Mouse (Mus musculus) ES-Bruce4 (cell line): ENCODE results near the gene Nudt14. TPM values are rescaled to one million over a fixed set of nuclear protein-coding genes. Genes with fewer than 3 reads are reported as not detected.

Source experiments
- H3K27ac ChIP-seq: 2 replicates; pipeline ENCODE4 v1.5.1; 2012; ENCODE audit warnings: low read length, inconsistent platforms; ENCODE audit not compliant: insufficient read depth
- H3K27me3 ChIP-seq: 2 replicates; pipeline ENCODE4 v1.6.1; 2012; ENCODE audit warnings: mild to moderate bottlenecking, low read length, inconsistent platforms; ENCODE audit not compliant: control insufficient read depth, poor library complexity, insufficient read depth, severe bottlenecking
- H3K36me3 ChIP-seq: 2 replicates; pipeline ENCODE4 v1.6.1; 2012; ENCODE audit warnings: inconsistent platforms, mild to moderate bottlenecking, low read length, moderate library complexity; ENCODE audit not compliant: control insufficient read depth, poor library complexity, insufficient read depth, severe bottlenecking
- H3K4me1 ChIP-seq: one replicate; pipeline ENCODE4 v1.8.1; 2011; ENCODE audit warnings: low read length; ENCODE audit not compliant: control insufficient read depth, insufficient read depth
- H3K4me3 ChIP-seq: 2 replicates; pipeline ENCODE4 v1.5.1; 2011; ENCODE audit warnings: low read depth, mild to moderate bottlenecking, low read length
- H3K9ac ChIP-seq: 2 replicates; pipeline ENCODE4 v1.6.1; 2012; ENCODE audit warnings: low read depth, mild to moderate bottlenecking, inconsistent platforms; ENCODE audit not compliant: poor library complexity, severe bottlenecking
- H3K9me3 ChIP-seq: replicated peaks from 2 replicates; pipeline ENCODE4 v1.6.1; 2012; ENCODE audit warnings: mild to moderate bottlenecking, low read length, inconsistent platforms; ENCODE audit not compliant: control insufficient read depth, poor library complexity, insufficient read depth, severe bottlenecking
- CTCF ChIP-seq: IDR thresholded peaks from one replicate; pipeline ENCODE4 v1.8.1; 2011; ENCODE audit warnings: low read depth, low read length
- EP300 ChIP-seq: IDR thresholded peaks from 2 replicates; pipeline ENCODE4 v1.6.1; 2011; ENCODE audit warnings: low read depth, low read length; ENCODE audit not compliant: insufficient read depth
- POLR2A ChIP-seq: IDR thresholded peaks from one replicate; pipeline ENCODE4 v1.8.1; 2011; ENCODE audit warnings: low read length; ENCODE audit not compliant: insufficient read depth
- polyA plus RNA-seq: library from polyadenylated mRNA; stranded (reverse); fragments of >200 nt; gene quantifications from 2 replicates; pipeline ENCODE4 v1.2.4, GENCODE M21; 2011; ENCODE audit warnings: low read depth; ENCODE audit not compliant: missing spikeins, insufficient read depth, insufficient read length

The Nudt14 gene
- polyA plus RNA-seq, 1 experiment: 48.8 TPM

DNA sequence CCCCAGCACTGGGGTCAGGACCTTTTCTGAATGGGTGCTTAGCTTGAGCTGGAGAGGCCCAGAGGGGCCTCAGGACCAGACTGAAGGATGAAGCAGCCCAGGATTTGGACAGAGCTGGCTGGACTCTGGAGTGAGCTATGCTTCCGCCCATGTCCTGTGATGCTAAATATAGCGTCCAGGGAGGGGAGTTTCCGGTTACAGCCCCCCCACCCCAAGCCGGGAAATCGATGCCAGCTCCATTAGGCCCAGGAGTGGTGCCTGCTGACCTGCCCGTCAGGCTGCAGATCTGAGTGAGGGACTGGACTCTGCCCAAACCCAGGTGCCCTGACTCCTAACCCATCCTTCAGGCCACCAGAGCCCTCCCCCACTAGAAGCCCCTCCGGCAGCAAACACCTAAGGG, 9.3 kb downstream of the Nudt14 start:
- H3K9me3 ChIP-seq: no peaks in the 10 kb centered on the region
- H3K27ac ChIP-seq: no peak overlapping the region
- no peak overlapping the region for H3K9ac ChIP-seq
- no peaks in the 10 kb centered on the region for H3K27me3 ChIP-seq
- TF ChIP-seq POLR2A (no peak), EP300 (no peak), CTCF (no peak)
- H3K4me3 ChIP-seq: no peak overlapping the region
- H3K36me3 ChIP-seq: no peaks in the 10 kb centered on the region
- peaks cover 4% of the 10 kb centered on the region for H3K4me1 ChIP-seq

DNA sequence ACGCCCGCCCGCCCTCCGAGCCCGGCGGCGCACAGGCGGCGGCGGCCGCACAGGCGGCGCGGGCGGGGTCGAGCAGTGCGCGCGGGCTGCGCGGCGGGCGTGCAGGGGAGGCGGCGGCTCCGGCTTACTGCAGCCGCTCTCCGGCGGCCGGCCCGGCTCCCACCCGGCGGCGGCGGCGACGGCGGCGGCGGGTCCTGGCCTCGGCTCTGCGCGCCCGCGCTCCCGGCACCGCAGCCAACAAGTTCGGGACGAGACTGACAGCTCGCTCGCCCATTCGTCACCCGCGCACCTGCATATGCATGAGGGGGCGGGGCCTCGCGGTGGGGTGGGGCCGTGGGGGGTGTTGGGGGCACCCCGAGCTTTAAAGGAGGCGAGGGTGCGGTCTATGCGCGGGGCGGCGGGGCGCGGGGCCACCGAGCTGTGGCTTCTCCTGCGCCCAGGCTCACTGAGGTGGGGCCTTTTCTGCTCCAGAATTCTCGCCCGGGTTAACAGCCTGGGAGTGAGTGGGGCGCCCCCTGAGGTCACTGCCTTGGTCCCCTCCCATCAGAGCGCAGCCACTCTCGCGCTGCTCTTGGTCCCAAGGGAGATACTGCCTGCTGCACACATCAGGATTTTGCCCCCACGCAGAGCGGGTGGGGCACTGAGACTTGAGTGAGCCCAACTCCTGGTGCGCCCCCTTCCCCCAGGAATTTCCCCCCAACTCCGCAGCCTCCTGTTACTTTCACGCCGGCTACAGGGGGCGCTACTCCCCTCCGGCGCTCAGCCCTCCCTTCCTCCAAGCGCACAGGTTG, 12.2 kb downstream of the Nudt14 start, which contains the start of gene Jag2:
Jag2 (minus strand) TSS at position 215 of the 791 bp plus-strand sequence.
- peak within 1 kb of the TSS; percentile 87 for H3K9ac ChIP-seq
- no peak for TF ChIP-seq EP300
- TF ChIP-seq CTCF: peak; percentile 61
- peak within 1 kb of the TSS; percentile 75 for H3K4me3 ChIP-seq
- H3K9me3 ChIP-seq: no peaks in the 10 kb centered on the region
- H3K27me3 ChIP-seq: no peaks in the 10 kb centered on the region
- no peaks in the 10 kb centered on the region for H3K36me3 ChIP-seq
- H3K27ac ChIP-seq: no peak within 1 kb of the TSS
- peaks cover 4% of the 10 kb centered on the region for H3K4me1 ChIP-seq

DNA sequence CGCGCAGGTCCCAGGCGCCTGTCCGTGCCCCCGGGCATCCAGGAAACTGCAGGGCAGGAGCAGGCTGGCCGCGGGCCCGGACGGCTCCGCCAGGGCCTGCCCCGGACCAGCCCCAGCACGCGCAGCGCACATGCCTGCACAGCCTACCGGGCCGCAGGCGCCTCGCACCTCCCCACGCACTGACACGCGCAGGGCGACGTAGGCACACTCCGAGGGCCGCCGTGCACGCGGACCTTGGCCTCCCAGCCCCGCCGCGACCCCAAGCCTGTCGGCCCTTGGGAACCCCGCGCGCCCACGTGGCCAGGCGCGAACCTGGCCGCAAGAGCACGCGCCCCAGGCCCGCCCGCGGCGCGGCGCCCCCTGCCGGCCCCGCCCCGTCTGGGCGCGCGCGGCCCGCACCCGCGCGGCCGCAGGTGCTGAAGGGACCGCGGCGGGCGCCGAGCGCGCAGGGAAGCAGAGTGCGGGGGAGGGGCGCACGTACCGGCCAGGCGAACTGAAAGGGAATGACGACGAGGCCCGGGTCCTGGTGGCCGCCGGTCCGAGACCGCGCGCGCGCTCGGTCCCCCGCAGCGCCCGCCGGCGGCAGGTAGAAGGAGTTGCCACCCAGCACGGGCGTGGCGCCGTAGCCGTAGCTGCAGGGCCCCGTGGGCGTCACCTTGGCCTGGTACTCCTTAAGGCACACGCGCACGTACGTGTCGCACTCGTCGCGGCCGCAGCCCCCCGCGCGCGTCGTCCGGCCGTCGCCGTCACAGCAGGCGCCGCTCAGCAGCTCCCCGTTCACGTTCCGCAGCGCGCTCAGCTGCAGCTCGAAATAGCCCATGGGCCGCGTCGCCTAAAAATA, 13.3 kb downstream of the Nudt14 start:
- Histone ChIP-seq H3K4me1 (peaks cover 4% of the 10 kb centered on the region), H3K27me3 (no peaks in the 10 kb centered on the region), H3K27ac (no peak overlapping the region)

DNA sequence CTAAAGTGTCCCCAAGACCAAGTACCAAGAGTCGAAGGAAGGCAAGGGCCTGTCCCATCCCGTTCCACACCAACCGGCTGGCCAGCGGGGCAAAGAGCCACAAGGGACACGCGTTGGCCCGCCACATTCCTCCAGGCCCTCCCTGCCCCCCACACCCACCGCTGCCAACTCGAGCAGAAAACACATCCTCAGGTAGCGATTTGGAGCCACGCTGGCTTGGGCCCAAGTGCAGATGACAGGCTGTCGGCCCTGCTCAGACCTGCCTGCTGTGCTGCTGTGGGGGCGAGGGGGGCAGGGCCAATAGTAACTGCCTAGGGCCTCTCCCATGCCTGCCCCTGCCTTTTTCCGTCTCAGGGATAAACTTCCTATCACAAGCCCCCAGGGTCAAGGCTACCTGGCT, 14.7 kb downstream of the Nudt14 start:
- TF ChIP-seq POLR2A (no peak), EP300 (no peak), CTCF (no peak)
- H3K9ac ChIP-seq: no peak overlapping the region
- no peaks in the 10 kb centered on the region for H3K27me3 ChIP-seq
- H3K4me3 ChIP-seq: no peak overlapping the region
- H3K27ac ChIP-seq: no peak overlapping the region
- no peaks in the 10 kb centered on the region for H3K9me3 ChIP-seq
- no peaks in the 10 kb centered on the region for H3K36me3 ChIP-seq
- no peaks in the 10 kb centered on the region for H3K4me1 ChIP-seq

More for the DNA sequence above, 13.3 kb downstream of the Nudt14 start:
- Histone ChIP-seq H3K9me3 (no peaks in the 10 kb centered on the region), H3K36me3 (no peaks in the 10 kb centered on the region), H3K4me3 (peak overlapping the region; percentile 75), H3K9ac (peak overlapping the region; percentile 87)
- TF ChIP-seq POLR2A: no peak
- no peak for TF ChIP-seq EP300
- no peak for TF ChIP-seq CTCF

DNA sequence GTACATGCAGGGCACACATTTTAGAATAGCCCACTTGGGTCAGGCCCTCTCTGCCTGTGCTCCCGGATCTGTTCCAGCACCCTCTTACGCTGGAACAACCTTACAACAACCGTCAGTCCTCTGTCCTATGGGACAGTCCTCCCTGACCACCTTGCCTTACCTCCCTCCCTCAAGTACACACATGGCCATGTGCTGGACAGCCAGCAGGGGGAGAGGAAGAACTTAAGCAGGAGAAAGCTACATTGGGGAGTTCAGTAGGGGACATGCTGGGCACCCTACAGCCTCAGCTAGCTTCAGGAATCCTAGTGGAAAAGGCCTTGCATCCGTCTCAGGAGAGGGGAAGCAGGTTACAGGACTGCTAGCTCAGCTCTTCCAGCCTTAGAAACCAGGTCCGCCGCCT, 16.0 kb downstream of the Nudt14 start:
- H3K9ac ChIP-seq: no peak overlapping the region
- no peak overlapping the region for H3K27ac ChIP-seq
- H3K4me3 ChIP-seq: no peak overlapping the region
- no peaks in the 10 kb centered on the region for H3K36me3 ChIP-seq
- TF ChIP-seq POLR2A (no peak), CTCF (no peak), EP300 (no peak)
- no peaks in the 10 kb centered on the region for H3K9me3 ChIP-seq
- no peaks in the 10 kb centered on the region for H3K4me1 ChIP-seq
- no peaks in the 10 kb centered on the region for H3K27me3 ChIP-seq

DNA sequence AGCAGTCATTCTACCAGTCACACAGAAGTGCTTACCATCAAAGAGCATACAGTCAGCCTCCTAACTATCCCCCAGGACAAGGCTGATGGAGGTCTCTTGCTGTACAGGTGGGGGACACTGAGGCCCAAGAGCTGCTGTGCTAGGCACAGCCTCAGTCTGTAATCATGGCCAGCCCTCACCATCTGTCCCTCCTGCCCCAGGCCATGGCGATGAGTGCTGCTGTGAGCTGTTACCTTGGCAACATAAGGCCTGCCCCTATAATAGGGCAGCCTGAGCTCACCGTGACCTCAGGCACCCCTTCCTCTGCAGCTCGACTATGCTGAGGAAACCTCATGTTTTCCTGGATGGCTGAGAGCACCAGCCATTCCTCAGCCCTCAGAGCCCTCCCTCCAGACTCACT, 19.4 kb downstream of the Nudt14 start:
- Histone ChIP-seq H3K4me3 (no peak overlapping the region), H3K9ac (no peak overlapping the region), H3K27ac (no peak overlapping the region), H3K4me1 (no peaks in the 10 kb centered on the region), H3K36me3 (no peaks in the 10 kb centered on the region), H3K27me3 (no peaks in the 10 kb centered on the region), H3K9me3 (no peaks in the 10 kb centered on the region)
- TF ChIP-seq EP300: no peak
- no peak for TF ChIP-seq CTCF
- no peak for TF ChIP-seq POLR2A
